Mouse (Mus musculus) liver, embryonic 14.5 days (tissue): ENCODE results near the gene CN725425.

Experiments
- CTCF ChIP-seq: IDR thresholded peaks from 2 replicates; pipeline ENCODE4 v1.5.1; 2016; ENCODE audit warnings: antibody characterized with exemption, low read depth, control low read depth
- EP300 ChIP-seq: IDR thresholded peaks from 2 replicates; pipeline ENCODE4 v1.6.1; 2016; ENCODE audit warnings: antibody characterized with exemption, low read depth

GRCm38 (mm10) chr15:91165021-91165420 is 34.3 kb upstream of the CN725425 start:
- TF ChIP-seq CTCF, result peak; percentile 64
- TF ChIP-seq EP300, result no peak
